Mouse (Mus musculus): ENCODE results near the gene Abcc5.

The Abcc5 gene

GRCm38 (mm10) chr16:20359643-20360295, 66.4 kb downstream of the Abcc5 start:
- no peak for DNase-seq (ENCODE audit: low read depth, low spot score)

- DNase-seq (ENCODE audit: low read depth, low spot score), result no peak
Observed at GRCm38 (mm10) chr16:20357837-20358236, 68.4 kb downstream of the Abcc5 start.

- DNase-seq (ENCODE audit: low read depth, low spot score), result no peak
Observed at GRCm38 (mm10) chr16:20354762-20355161, 71.4 kb downstream of the Abcc5 start.

GRCm38 (mm10) chr16:20354011-20354410, 72.2 kb downstream of the Abcc5 start:
- no peak for DNase-seq (ENCODE audit: low read depth, low spot score)

GRCm38 (mm10) chr16:20345464-20345863, 80.7 kb downstream of the Abcc5 start:
- DNase-seq (ENCODE audit: low read depth, low spot score), result no peak

GRCm38 (mm10) chr16:20338616-20339015, 87.6 kb downstream of the Abcc5 start:
- DNase-seq (ENCODE audit: low read depth, low spot score), result no peak

GRCm38 (mm10) chr16:20334918-20335317, 91.3 kb downstream of the Abcc5 start:
- no peak for DNase-seq (ENCODE audit: low read depth, low spot score)

GRCm38 (mm10) chr16:20328306-20328705, 97.9 kb downstream of the Abcc5 start:
- no peak for DNase-seq (ENCODE audit: low read depth, low spot score)

- peak; percentile 17 for DNase-seq (ENCODE audit: low read depth, low spot score)
Observed at GRCm38 (mm10) chr16:20325286-20325685, 100.9 kb downstream of the Abcc5 start, which contains the start of gene Cyp2ab1. Gene Cyp2ab1 (minus strand): TSS chr16:20325404.

GRCm38 (mm10) chr16:20323907-20324306, 102.3 kb downstream of the Abcc5 start:
- peak; percentile 18 for DNase-seq (ENCODE audit: low read depth, low spot score)

- no peak for DNase-seq (ENCODE audit: low read depth, low spot score)
Observed at GRCm38 (mm10) chr16:20322274-20322673, 103.9 kb downstream of the Abcc5 start.

GRCm38 (mm10) chr16:20316770-20317169, 109.4 kb downstream of the Abcc5 start:
- peak; percentile 13 for DNase-seq (ENCODE audit: low read depth, low spot score)

- DNase-seq (ENCODE audit: low read depth, low spot score), result no peak
Observed at GRCm38 (mm10) chr16:20315266-20315665, 110.9 kb downstream of the Abcc5 start.

GRCm38 (mm10) chr16:20312272-20312671, 113.9 kb downstream of the Abcc5 start:
- DNase-seq (ENCODE audit: low read depth, low spot score), result no peak

- peak; percentile 89 for DNase-seq (ENCODE audit: low read depth, low spot score)
Observed at GRCm38 (mm10) chr16:20301770-20302649, 124.2 kb downstream of the Abcc5 start, which contains the start of gene Parl. Gene Parl (minus strand): TSS chr16:20302387.

- no peak for DNase-seq (ENCODE audit: low read depth, low spot score)
Observed at GRCm38 (mm10) chr16:20300076-20300475, 126.1 kb downstream of the Abcc5 start.
